Mouse (Mus musculus) urinary bladder, postnatal 10 days (tissue): ENCODE data around the gene Ugt1a9.

ENCODE experiments used
- DNase-seq: peaks from one replicate; pipeline ENCODE4 v3.0.0; 2022; ENCODE audit warnings: low spot score

The Ugt1a9 gene

GRCm38 (mm10) chr1:88235046-88235893, 164.7 kb downstream of the Ugt1a9 start:
- peak; percentile 35 for DNase-seq

- DNase-seq: no peak
These were observed 165.4 kb downstream of the Ugt1a9 start for GRCm38 (mm10) chr1:88235894-88236415.

DNA sequence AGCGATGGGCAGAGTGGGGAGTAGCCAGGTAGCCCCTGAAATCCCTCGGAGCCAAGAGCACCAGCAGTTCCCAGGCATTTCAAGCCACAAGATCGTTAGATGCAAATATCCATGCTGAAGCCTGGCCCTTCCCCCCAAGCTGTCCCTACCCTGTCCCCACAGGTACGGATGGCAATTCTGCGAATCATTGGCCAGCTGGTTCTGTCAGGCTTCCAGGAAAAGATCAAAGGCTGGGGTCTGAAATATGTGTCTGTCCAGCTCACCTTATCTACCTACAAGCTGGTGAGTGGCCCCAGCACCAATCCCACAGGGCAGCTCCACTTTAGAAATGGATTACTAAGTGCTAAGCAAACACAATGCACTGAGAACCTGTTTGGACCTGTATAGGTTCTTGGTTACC, 166.7 kb downstream of the Ugt1a9 start:
- DNase-seq: no peak

GRCm38 (mm10) chr1:88238771-88239170, 168.2 kb downstream of the Ugt1a9 start:
- DNase-seq: no peak

DNA sequence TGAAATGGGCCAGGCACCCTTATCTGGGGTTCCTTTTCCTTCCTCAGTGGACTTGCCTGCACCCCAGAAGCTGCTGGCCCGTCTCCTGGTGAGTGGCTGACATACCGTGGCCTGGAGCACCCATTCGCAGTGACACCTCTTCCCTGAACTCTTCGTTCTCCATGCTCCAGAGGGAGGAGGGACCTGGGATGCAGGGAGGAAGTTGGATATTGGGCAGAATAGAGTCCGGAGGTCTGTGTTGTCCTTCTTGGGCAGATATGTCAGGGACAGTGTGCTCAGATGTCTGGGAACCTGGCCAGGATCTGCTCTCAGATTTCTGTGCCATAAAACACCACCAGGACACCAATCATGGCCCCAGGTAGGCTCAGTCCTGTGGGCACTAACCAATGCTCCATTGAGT, 169.5 kb downstream of the Ugt1a9 start:
- DNase-seq: no peak

- DNase-seq: no peak
These were observed 170.0 kb downstream of the Ugt1a9 start for GRCm38 (mm10) chr1:88240579-88240978.

GRCm38 (mm10) chr1:88243861-88244260, 173.3 kb downstream of the Ugt1a9 start:
- no peak for DNase-seq

- DNase-seq: no peak
These were observed 175.3 kb downstream of the Ugt1a9 start for GRCm38 (mm10) chr1:88245881-88246280.

- no peak for DNase-seq
These were observed 175.8 kb downstream of the Ugt1a9 start for GRCm38 (mm10) chr1:88246386-88246785.

DNA sequence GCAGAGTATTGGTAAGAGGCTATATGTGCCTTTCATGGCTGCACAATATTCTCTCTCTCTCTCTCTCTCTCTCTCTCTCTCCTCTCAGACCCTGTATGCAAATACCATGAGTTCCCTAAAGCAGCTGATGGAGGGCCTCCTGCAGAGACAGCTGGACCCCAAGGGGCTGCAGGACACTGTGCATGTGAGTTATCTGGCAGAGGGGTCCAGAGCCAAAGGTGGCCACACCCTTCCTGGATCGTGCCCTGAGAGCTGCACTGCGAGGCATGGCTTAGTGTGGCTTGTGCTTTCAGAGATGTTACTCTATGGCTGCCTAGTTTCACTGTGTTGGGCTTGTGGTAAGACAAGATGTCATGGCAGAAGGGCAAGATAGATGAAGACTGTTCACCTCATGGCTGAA, 177.1 kb downstream of the Ugt1a9 start:
- no peak for DNase-seq

- no peak for DNase-seq
These were observed 178.1 kb downstream of the Ugt1a9 start for GRCm38 (mm10) chr1:88248658-88249057.

DNA sequence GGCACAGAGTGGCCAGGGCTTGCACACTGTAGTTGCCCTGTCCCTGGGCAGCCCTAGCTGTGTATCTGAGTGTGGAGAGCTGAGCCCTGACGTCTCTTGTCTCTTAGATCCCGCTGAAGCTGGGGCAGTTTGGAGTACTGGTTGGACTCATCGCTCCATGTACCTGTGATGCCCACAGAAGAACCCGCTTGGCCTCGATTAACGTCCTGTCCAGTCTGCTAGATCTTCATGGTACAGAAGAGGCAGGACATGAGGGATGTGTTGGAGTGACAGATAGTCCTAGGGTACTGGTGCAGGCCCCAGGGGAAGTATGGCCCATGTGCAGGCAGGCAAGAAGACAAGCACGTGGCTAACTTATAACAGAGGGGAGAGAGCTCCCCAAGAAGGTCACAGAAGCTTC, 179.0 kb downstream of the Ugt1a9 start:
- DNase-seq: no peak

DNA sequence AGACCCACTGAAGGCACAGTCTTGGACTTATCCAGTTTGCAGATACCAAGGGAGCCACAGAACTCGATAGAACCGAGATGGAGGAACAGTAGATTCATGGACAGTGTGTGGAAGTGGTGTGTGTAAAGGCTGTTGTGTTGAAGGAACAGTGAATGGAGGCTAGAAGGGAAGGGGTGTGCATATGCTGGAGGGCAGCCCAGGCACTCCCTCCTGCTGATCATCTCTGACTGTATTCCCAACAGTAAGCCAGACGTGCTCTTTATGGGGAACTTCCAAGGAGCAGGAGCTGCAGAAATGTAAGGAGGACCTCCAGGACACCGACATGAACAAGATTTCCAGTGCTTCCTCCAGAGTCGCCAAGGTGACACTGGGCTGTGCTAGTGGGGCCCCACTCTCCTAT, 179.4 kb downstream of the Ugt1a9 start:
- DNase-seq: no peak

DNA sequence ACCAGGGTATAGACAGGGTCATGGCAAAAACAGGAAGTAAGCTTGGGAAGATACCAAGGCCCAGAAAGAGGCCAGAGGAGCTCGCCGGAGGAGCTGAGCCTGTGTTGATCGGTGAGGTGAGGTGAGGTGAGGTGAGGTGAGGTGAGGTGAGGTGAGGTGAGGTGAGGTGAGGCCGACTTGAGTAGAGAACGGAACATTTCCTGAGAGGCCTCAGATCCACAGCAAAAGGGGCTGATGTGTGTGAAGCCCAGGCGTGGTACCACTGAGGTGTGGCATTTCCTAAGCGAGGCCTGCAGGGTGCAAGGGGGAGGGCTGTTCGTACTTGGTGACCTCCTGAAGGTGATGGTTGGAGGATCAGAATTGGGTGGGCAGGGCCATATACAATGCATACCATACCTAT, 182.5 kb downstream of the Ugt1a9 start:
- no peak for DNase-seq

DNA sequence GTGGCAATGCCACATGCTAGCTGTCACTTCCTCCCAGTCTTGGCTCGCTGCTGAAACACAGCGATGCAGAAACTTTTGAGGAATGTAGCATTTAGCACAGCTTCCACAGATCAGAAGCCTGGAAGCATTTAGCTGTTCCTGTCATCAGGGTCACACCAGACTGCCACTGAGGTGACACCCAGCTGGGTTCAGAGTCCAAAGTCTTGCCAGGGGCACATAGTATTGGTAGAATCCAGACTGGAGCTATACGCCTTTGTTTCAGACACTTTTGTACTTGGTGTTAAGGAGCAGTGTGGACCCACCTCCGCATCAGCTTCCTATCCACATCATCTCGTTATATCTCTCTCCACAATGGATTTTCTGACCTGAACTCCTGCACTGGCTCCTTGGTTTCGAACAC, 182.9 kb downstream of the Ugt1a9 start:
- no peak for DNase-seq

GRCm38 (mm10) chr1:88254793-88255465, 184.3 kb downstream of the Ugt1a9 start:
- DNase-seq: no peak

DNA sequence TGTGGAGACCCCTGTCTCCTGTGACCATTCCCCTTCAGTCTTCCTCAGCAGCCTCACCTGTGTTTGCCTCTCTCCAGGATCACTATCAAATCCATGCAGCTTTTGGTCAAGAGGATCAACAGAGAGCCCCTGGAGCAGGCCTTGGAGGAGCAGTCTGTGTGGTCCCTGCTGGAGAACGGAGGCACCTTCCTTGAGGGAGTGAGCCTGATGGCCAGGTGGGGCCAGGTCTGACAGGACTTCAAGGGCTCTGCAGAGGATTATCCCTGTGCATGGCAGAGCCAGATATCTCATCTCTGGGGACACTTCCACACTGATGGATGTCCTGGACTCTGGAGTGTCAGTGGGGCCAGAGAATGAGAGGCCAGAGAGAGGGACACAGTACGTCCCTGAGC, 184.9 kb downstream of the Ugt1a9 start:
- no peak for DNase-seq

GRCm38 (mm10) chr1:88255989-88256754, 185.6 kb downstream of the Ugt1a9 start:
- no peak for DNase-seq

DNA sequence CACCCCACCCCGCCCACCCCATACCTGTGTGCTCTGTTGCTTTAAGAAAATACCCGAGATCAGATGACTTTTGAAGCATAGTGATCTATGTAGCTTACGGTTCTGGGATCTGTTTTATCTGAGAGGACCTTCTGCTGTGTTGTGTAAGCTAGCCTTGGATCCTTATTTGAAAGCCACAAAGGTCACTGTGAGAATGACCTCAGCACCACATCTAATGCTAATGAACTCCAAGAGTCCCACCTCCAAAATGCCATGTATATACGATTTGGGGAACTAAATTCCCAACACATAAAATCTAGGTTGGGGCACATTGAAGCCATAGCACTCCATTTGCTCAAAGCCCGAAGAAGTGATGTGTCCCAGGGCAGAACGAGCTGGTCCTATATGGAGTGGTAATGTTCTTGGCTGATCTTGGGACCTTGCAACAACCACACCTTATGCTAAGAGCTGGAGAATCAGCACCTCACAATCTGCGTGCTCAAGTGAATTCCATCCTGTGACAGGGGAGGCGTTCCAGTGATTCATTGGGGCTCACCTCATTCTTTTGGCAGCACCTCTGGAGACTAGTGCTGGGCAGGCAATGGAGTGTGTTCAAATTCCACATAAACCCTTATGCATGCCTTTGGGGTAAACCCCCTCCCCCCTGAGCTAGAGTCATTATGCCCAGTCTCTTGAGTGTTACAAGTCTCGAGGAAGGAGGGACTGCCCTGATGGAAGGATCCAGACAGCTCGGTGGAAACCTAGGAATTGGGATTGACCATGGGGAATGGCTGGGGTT, 186.5 kb downstream of the Ugt1a9 start:
- no peak for DNase-seq

DNA sequence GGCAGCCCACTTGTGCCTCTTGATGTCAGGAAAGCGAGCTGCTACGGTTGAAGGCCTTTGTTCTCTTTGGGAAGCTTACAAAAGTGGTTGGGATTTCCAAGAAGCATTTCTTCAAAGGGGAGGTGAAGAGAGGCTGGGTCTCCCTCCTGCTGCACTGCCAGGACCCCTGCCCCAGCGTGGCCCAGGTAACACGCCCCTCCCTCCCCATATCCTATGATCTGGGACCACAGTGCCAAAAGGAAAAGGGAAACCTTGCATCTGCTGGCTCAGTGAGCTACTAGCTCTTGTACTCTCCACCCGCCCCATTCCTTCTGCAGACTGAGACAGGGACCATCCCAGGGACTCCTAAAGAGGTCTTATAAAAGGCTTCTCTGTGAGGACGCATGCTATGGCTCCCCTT, 187.1 kb downstream of the Ugt1a9 start:
- DNase-seq: peak; percentile 43

DNA sequence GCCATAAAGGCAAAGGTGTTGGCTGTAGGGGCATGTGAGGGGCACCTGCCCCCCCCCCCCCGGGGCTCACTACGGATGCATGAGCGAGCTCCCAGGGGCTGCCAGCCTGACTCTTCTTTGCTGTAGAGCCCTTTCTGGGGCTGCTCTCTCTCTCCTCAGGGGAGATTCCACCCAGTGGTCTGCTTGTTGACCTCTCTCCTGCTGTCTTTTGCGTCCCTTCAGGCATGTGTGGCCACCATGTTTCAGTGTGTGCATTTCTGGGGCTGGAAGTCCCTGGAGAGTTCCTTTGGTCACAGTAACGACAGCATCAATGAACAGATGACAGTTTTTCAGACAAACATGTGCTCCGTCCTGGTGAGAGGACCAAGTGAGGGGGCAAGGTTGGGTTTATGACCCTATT, 187.8 kb downstream of the Ugt1a9 start:
- DNase-seq: no peak
